Mouse (Mus musculus): ENCODE data around the gene Anp32b.

The Anp32b gene

GRCm38 (mm10) chr4:46450519-46451131 is at the start of gene Anp32b:
Gene Anp32b, plus strand, starts transcription at chr4:46450902.
- DNase-seq (ENCODE audit: low read depth, low spot score), result peak; percentile 83

GRCm38 (mm10) chr4:46404042-46404795 is 46.5 kb upstream of the Anp32b start:
- no peak for DNase-seq (ENCODE audit: low read depth, low spot score)

DNA sequence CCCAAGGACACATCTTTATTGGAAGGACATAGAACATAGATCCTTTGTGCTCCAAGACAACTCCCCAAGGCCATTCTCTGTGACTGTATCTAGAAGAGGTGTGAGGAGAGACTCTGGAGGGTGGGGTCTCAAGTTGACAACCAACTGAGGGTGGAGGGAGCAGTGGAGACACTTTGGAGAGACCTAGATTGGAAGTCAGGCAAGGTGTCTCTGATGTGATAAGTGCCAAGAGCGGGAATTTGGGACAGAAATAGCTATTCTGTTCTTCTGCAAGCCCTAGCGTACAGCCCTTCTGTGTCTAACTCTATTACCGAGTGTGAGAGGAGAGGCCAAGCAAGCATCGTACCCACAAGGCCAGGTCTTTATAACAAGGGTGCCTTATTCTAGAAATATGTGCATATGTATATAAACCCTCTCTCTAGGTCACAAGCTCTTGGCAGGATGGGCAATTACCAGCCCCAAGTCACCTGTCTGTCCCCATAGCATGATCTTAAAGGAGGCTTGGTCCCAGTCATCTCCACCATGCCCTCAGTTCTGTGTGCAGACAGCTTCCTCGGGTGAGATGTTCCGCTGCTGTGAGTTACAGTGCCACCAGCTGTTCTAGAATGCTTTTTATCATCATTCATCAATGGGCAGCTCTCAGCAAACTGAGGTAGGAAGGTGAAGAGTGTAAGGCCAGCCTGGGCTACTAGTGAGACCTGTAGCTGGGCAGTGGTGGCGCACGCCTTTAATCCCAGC is 43.6 kb upstream of the Anp32b start:
- DNase-seq (ENCODE audit: low read depth, low spot score), result no peak

DNA sequence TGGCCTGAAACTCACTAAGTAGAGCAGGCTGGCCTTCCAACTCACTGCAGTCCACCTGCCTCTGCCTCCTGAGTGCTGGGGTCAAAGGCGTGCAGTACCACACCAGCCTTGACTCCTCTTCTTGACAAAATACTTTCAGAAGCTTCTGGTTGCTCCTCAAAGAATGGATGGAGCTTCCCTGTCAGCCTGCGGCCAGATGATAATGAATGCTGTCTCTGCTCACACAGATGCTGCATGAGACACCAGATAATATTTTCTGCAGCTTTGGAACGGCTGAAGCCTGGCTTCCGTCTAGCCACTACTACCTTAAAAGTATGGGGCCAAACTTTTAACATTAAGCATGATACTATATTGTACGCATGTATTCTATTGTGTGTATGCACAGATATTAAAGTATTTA is 40.0 kb upstream of the Anp32b start:
- no peak for DNase-seq (ENCODE audit: low read depth, low spot score)

- no peak for DNase-seq (ENCODE audit: low read depth, low spot score)
Observed at GRCm38 (mm10) chr4:46411489-46411888, 39.2 kb upstream of the Anp32b start.

- DNase-seq (ENCODE audit: low read depth, low spot score), result no peak
Observed at GRCm38 (mm10) chr4:46412113-46412512, 38.6 kb upstream of the Anp32b start.

DNA sequence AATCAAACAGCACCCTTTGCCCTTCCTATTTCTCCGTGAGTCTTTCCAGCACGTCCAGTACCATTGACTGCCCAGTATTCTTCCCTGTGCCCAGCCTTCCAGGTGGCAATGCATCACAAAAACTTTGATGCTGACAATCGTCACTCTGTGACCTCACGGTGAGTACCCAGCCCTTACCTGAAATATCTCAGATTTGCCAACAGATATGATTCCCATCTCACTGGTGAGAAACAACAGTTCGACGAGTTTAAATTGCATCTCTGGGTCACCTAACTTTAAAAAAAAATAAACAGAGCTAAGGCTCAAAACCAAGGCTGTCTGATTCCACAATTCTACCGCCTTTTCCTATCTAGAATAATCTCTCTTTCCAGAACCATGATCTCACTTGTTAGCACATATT is 37.3 kb upstream of the Anp32b start, which contains the start of gene Hemgn:
TSS of gene Hemgn (minus strand) at position 101 of the 400 bp plus-strand sequence.
- DNase-seq (ENCODE audit: low read depth, low spot score), result no peak

DNA sequence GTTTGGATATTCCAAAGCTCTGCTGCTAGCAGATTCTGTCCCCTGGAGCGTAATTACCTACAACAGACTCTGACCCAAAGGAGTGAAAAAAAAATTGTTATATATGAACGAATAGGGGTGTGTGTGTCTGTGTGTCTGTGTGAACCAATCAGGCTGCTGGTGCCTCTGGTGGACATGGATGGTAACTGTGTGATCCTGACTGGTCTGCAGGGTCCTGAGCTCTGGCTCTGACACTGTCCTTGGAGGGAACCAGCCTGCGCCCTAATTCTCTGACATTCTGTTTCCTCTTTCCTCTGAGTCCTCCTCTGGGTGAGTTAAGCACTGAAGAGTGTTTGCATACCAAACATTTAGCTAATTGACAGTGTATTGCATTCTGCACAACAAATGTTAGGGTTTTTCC is 33.2 kb upstream of the Anp32b start:
- no peak for DNase-seq (ENCODE audit: low read depth, low spot score)

DNA sequence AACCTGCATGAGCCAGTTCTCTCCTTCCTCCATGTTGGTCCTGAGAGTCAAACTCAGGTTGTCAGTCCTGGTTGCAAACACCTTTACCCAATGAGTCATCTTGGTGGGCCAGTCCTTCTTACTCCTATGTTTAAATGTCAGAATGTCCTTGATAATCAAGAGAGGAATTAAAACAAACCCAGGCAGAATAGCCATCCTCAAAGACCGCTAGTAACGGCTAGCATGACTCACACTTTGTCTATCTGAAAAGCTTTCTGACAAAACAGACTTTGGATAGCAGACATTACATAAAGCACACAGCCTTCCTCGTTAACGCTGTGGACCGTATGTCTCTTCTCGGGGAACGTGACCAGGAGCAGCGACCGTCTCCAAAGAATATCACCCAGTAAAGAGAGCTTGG is 31.9 kb upstream of the Anp32b start:
- no peak for DNase-seq (ENCODE audit: low read depth, low spot score)

GRCm38 (mm10) chr4:46422625-46423024 is 28.1 kb upstream of the Anp32b start:
- DNase-seq (ENCODE audit: low read depth, low spot score), result no peak

DNA sequence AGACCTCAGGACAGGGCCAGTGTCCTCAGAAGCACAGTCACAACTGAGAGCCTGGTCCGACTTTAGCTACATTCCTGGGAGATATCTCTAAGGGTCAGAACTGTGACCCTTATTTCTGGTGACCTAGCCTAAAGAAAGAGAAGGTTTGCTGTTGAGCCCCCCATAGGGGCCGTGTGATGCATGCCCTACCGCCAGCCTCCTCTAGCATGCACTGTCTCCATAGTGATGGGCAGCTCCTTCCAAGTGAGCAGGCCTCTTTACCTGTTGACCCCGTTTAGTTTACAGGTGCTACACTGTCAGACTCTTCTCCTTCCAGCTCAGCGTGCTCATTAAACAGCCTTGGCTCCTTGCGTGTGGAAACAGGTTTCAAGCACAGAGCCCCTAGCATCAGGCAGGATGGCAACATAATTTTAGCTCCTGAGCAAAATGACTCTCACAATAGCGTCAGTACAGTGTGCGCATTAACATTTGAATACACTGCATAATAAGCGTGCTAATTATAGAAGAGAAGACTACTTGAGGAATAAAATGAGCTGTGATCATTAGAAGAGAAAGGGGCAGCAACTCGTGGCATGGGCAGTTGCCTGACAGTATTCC is 21.7 kb upstream of the Anp32b start:
- no peak for DNase-seq (ENCODE audit: low read depth, low spot score)

- no peak for DNase-seq (ENCODE audit: low read depth, low spot score)
Observed at GRCm38 (mm10) chr4:46432339-46433036, 18.2 kb upstream of the Anp32b start.

DNA sequence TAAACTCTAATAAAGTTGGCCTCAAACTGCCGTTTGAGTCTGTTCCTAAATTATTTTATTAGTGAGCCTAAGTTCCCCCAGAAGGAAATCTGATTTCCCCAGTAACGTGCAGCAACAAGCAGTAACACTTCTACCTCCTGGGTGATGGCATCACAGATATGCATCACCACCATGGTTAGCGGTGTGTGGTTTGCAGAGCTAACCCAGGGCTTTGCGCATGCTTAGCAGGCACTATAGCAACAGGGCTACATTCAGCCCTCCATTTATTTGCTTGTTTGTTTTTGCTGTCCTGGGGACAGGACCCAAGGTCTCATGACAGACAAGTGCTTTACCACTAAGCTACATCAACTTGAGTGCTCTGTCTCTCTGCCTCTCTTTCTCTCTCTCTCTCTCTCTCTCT is 8.2 kb upstream of the Anp32b start:
- DNase-seq (ENCODE audit: low read depth, low spot score), result no peak

GRCm38 (mm10) chr4:46445237-46445945 is 5.3 kb upstream of the Anp32b start:
- DNase-seq (ENCODE audit: low read depth, low spot score), result no peak

GRCm38 (mm10) chr4:46447461-46447860 is 3.2 kb upstream of the Anp32b start:
- no peak for DNase-seq (ENCODE audit: low read depth, low spot score)

- no peak for DNase-seq (ENCODE audit: low read depth, low spot score)
Observed at GRCm38 (mm10) chr4:46448886-46449285, 1.8 kb upstream of the Anp32b start.

- DNase-seq (ENCODE audit: low read depth, low spot score), result no peak
Observed at GRCm38 (mm10) chr4:46450020-46450518, 633 bp upstream of the Anp32b start.

DNA sequence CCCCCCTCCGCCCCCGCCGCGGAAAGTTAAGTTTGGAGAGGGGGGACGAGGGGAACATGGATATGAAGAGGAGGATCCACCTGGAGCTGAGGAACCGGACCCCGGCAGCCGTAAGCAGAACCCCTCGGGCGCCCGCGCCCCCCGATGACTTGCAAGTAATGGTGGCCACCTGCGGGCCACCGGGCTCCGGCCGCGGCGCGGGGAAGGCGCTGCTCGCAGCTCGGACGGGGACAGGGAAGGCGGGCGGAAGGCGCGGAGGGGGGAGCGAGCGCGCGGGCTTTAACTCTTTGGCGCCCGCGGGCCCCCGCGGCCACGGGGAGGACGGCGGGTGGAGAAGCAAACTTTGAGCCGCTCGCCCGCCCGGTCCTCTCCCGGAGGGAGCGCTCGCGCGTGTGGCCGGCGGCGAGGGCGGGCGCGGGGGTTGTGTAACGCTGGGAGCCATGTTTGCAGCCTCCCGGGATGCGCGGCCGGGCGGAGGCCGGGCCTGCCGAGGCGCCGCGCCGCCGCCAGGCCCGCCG is 597 bp downstream of the Anp32b start:
- DNase-seq (ENCODE audit: low read depth, low spot score), result no peak

GRCm38 (mm10) chr4:46451758-46452480 is 1.2 kb downstream of the Anp32b start:
- no peak for DNase-seq (ENCODE audit: low read depth, low spot score)

DNA sequence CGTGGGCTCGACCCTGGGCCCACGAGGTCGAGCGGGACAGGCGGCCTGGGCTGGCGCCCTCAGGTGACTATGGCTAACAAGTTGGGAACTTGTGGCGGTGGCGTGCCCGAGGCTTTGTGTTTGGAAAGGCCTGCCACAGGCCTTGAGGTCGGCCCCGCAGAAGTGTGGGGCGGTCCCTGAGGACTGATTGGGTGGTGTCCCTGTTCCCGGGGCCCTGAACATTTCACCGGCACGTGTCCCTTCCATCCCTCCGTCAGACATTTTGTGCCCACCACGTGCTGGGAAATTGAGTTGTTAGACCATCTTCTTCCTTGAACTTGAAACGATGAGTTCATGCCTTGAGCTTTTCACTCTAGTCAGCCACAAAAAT is 1.8 kb downstream of the Anp32b start:
- no peak for DNase-seq (ENCODE audit: low read depth, low spot score)
